Mouse (Mus musculus) cortical plate, adult 2 months (tissue): ENCODE data around the gene Espn.
A peak's percentile ranks its signal among the peaks of the same experiment; 100 is the strongest.

Experiments
- CTCF ChIP-seq: fragments of 200-500 bp; IDR thresholded peaks from 2 replicates; pipeline ENCODE4 v1.5.1; 2011; ENCODE audit warnings: mild to moderate bottlenecking, control low read depth, low read length; ENCODE audit not compliant: insufficient read depth; ENCODE audit errors: extremely low read depth
- POLR2A ChIP-seq: fragments of 200-500 bp; IDR thresholded peaks from 2 replicates; pipeline ENCODE4 v1.6.1; 2011; ENCODE audit warnings: mild to moderate bottlenecking, low read length, control low read depth; ENCODE audit not compliant: insufficient read depth; ENCODE audit errors: extremely low read depth

- TF ChIP-seq CTCF = peak; percentile 70
- no peak for TF ChIP-seq POLR2A
These were observed 1.6 kb upstream of the Espn start for GRCm38 (mm10) chr4:152153771-152154177.
